Mouse (Mus musculus): ENCODE data around the gene Slc25a39. TPM values are rescaled to one million over a fixed set of nuclear protein-coding genes. Genes with fewer than 3 reads are reported as not detected.

Gene Slc25a39
- total and polyA plus RNA-seq, 3 experiments = 183 to 325 TPM; not detected in 1

DNA sequence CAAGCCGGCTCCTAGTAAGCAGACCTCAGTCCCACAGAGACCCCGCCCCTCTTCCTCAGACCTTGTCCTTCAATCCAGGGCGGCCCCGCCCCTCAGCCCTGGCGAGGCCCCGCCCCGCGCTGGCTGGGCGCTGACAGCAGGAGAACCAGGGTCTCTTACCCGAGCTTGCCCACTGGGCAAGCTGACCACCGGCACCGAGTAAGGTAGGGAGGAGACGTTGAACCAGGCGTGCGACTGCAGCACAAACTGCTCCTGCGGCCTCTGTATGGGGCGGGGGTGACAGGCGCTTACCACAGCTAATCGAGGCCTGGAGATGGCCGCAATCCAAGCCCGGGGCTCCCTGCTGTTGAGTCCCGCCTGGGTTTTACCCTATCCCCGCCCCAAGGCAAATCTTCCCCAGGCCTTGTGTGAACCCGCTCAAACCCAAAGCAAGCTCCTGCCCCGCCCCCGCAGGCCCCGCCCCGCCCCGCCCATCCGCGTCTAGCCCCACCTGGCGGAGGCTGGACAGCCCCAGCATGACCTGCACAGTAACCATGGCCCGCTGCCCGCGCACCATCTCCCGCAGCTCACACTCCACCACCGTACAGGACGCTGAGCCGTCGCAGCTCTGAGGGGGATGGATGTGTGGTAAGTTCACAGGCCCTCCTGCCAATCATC is 48.1 kb upstream of the Slc25a39 start (continued):
- TF ChIP-seq BHLHE40 (IDR thresholded peaks at IDR 0.05; ENCODE audit: borderline replicate concordance, low read depth, low read length) (no peak), GABPA (IDR thresholded peaks at IDR 0.05; ENCODE audit: low read depth, low read length) (no peak), CHD2 (IDR thresholded peaks at IDR 0.05; ENCODE audit: low read length) (no peak), CTCF (IDR thresholded peaks at IDR 0.05 in 2 of 3, conservative IDR thresholded peaks at IDR 0.05 in 1 of 3; ENCODE audit: control insufficient read depth in 1 of 3, insufficient read depth in 1 of 3, low read depth in 2 of 3, low read length in 3 of 3, poor library complexity in 1 of 3, severe bottlenecking in 1 of 3) (peak in 2 of 3 experiments; percentile 31 to 70; a peak in 4 of 6 replicates), USF1 (IDR thresholded peaks at IDR 0.05; ENCODE audit: low read depth, low read length) (0 out of 2 replicates have a peak, but pooled peaks have one; percentile 11), MAFK (IDR thresholded peaks at IDR 0.05; ENCODE audit: borderline replicate concordance, low read depth, low read length) (no peak), TCF12 (IDR thresholded peaks at IDR 0.05; ENCODE audit: low read depth, low read length) (0 out of 2 replicates have a peak, but pooled peaks have one; percentile 31), ZC3H11A (IDR thresholded peaks at IDR 0.05; ENCODE audit: low read depth, low read length) (no peak), HCFC1 (IDR thresholded peaks at IDR 0.05; ENCODE audit: low read depth, low read length) (peak; percentile 38; the same call in 1 of the 2 replicates), MAZ (IDR thresholded peaks at IDR 0.05; ENCODE audit: low read depth, low read length) (peak; percentile 48; the same call in 1 of the 2 replicates), EP300 (IDR thresholded peaks at IDR 0.05; ENCODE audit: low read depth in 1 of 2, low read length in 2 of 2) (0 out of 4 replicates have a peak, but pooled peaks of 1 of the 2 experiments have one; percentile 15), NELFE (IDR thresholded peaks at IDR 0.05; ENCODE audit: low read depth, low read length) (no peak), ZNF384 (IDR thresholded peaks at IDR 0.05; ENCODE audit: low read depth, low read length) (no peak), MXI1 (IDR thresholded peaks at IDR 0.05; ENCODE audit: low read depth, low read length) (peak; percentile 41), SIN3A (IDR thresholded peaks at IDR 0.05; ENCODE audit: low read length) (peak; percentile 61), GATA1 (IDR thresholded peaks at IDR 0.05; ENCODE audit: low read depth, low read length) (no peak), CHD1 (IDR thresholded peaks at IDR 0.05; ENCODE audit: low read depth, low read length) (no peak), JUND (IDR thresholded peaks at IDR 0.05; ENCODE audit: low read depth, low read length) (no peak), POLR2AphosphoS2 (IDR thresholded peaks at IDR 0.05; ENCODE audit: low read length) (no peak), ZMIZ1 (IDR thresholded peaks at IDR 0.05; ENCODE audit: low read depth, low read length) (no peak), MYC (IDR thresholded peaks at IDR 0.05; ENCODE audit: low read depth, low read length) (no peak), RAD21 (IDR thresholded peaks at IDR 0.05; ENCODE audit: low read depth, low read length) (no peak), POLR2A (IDR thresholded peaks at IDR 0.05; ENCODE audit: control insufficient read depth in 1 of 2, insufficient read depth in 1 of 2, low read depth in 1 of 2, low read length in 2 of 2, poor library complexity in 1 of 2) (no peak; a peak in 1 of 4 replicates), MEF2A (IDR thresholded peaks at IDR 0.05; ENCODE audit: extremely low read depth, insufficient replicate concordance, low read depth, low read length, poor library complexity, severe bottlenecking) (no peak)

GRCm38 (mm10) chr11:102453131-102453530 is 45.4 kb upstream of the Slc25a39 start:
- H3K27me3 ChIP-seq (ENCODE audit: control insufficient read depth in 1 of 2, insufficient read depth in 2 of 2, low read length in 2 of 2) = peaks cover 6 to 12% of the 10 kb centered on the region in 2 experiments
- H3K9ac ChIP-seq (ENCODE audit: control insufficient read depth, low read depth, low read length, poor library complexity, severe bottlenecking) = no peak overlapping the region
- H3K4me1 ChIP-seq (ENCODE audit: control insufficient read depth in 1 of 2, insufficient read depth in 2 of 2, low read length in 2 of 2) = peaks cover 0 to 13% of the 10 kb centered on the region in 2 experiments; a peak in 2 of 4 replicates
- H3K36me3 ChIP-seq (ENCODE audit: control insufficient read depth in 1 of 2, insufficient read depth in 2 of 2, low read length in 2 of 2) = peaks cover 0 to 2% of the 10 kb centered on the region in 2 experiments; a peak in 1 of 4 replicates
- no peak for DNase-seq (ENCODE audit: low read depth, low spot score)
- no peak overlapping the region for H3K4me3 ChIP-seq (ENCODE audit: control insufficient read depth in 1 of 2, insufficient read depth in 1 of 2, low read depth in 2 of 2, low read length in 2 of 2)
- TF ChIP-seq JUND (IDR thresholded peaks at IDR 0.05; ENCODE audit: low read depth, low read length) (no peak), SMC3 (IDR thresholded peaks at IDR 0.05; ENCODE audit: low read depth, low read length) (no peak), GABPA (IDR thresholded peaks at IDR 0.05; ENCODE audit: low read depth, low read length) (no peak), SIN3A (IDR thresholded peaks at IDR 0.05; ENCODE audit: low read length) (no peak), ZMIZ1 (IDR thresholded peaks at IDR 0.05; ENCODE audit: low read depth, low read length) (no peak), CTCF (IDR thresholded peaks at IDR 0.05 in 2 of 3, conservative IDR thresholded peaks at IDR 0.05 in 1 of 3; ENCODE audit: control insufficient read depth in 1 of 3, insufficient read depth in 1 of 3, low read depth in 2 of 3, low read length in 3 of 3, poor library complexity in 1 of 3, severe bottlenecking in 1 of 3) (no peak), MAZ (IDR thresholded peaks at IDR 0.05; ENCODE audit: low read depth, low read length) (no peak), ZNF384 (IDR thresholded peaks at IDR 0.05; ENCODE audit: low read depth, low read length) (no peak), ZC3H11A (IDR thresholded peaks at IDR 0.05; ENCODE audit: low read depth, low read length) (no peak), RCOR1 (IDR thresholded peaks at IDR 0.05; ENCODE audit: low read depth, low read length) (no peak), MYB (IDR thresholded peaks at IDR 0.05; ENCODE audit: low read depth, low read length) (no peak), EP300 (IDR thresholded peaks at IDR 0.05; ENCODE audit: low read depth in 1 of 2, low read length in 2 of 2) (no peak), POLR2A (IDR thresholded peaks at IDR 0.05; ENCODE audit: control insufficient read depth in 1 of 2, insufficient read depth in 1 of 2, low read depth in 1 of 2, low read length in 2 of 2, poor library complexity in 1 of 2) (no peak), CHD2 (IDR thresholded peaks at IDR 0.05; ENCODE audit: low read length) (no peak), MAFK (IDR thresholded peaks at IDR 0.05; ENCODE audit: borderline replicate concordance, low read depth, low read length) (no peak)
- no peak overlapping the region for H3K27ac ChIP-seq (ENCODE audit: control insufficient read depth, low read depth, low read length)
- H3K9me3 ChIP-seq (replicated peaks; ENCODE audit: insufficient read depth, low read length) = no peaks in the 10 kb centered on the region
- no peaks in the 10 kb centered on the region for H3K79me2 ChIP-seq (ENCODE audit: control insufficient read depth, insufficient read depth, low read length, poor library complexity)

All from MEL (cell line).